In genomic region chr7:99709992-99710391, GRCm38 (mm10) we compare ENCODE assay signal across 42 mouse cellular contexts. TPM values are rescaled to one million over a fixed set of nuclear protein-coding genes. Genes with fewer than 3 reads are reported as not detected.
"Had no signal": no experiment of that assay in that cellular context is flagged by ENCODE, and none has a peak within 500 bp of the region (broad histone marks: within the 10 kb centered on the region; RNA-seq: fewer than 3 reads in every experiment).

No protein-coding gene starts in this region.

- H3K4me3 ChIP-seq: heart, embryonic 10.5 days; heart, embryonic 12.5 days; heart, embryonic 13.5 days; heart, embryonic 15.5 days; hindbrain, embryonic 10.5 days; hindbrain, embryonic 12.5 days; hindbrain, embryonic 13.5 days; hindbrain, embryonic 15.5 days; intestine, embryonic 15.5 days; kidney, embryonic 15.5 days; layer of hippocampus, adult 2 months had no signal

- H3K27ac ChIP-seq: heart, embryonic 10.5 days; heart, embryonic 13.5 days; heart, embryonic 15.5 days; hindbrain, embryonic 10.5 days; hindbrain, embryonic 12.5 days; hindbrain, embryonic 13.5 days; hindbrain, embryonic 14.5 days; hindbrain, embryonic 15.5 days; hindbrain, postnatal 0 days; intestine, embryonic 15.5 days; kidney, embryonic 15.5 days; kidney, postnatal 0 days had no signal

- H3K36me3 ChIP-seq: heart, embryonic 10.5 days; heart, embryonic 12.5 days; heart, embryonic 13.5 days; heart, embryonic 15.5 days; hindbrain, embryonic 10.5 days; hindbrain, embryonic 12.5 days; hindbrain, embryonic 13.5 days; hindbrain, embryonic 15.5 days; intestine, embryonic 15.5 days; kidney, embryonic 15.5 days had no signal

- DNase-seq: layer of hippocampus, adult 9-11 months had no signal

RNA-seq across cellular contexts. Expression of gene Slco2b1, which starts 1.1 kb away (rescaled TPM):
- polyA plus RNA-seq: inflammation-experienced regulatory T-cells, adult 6 months had no signal

RNA-seq across cellular contexts. Expression of gene Olfr520, which starts 20.1 kb away (rescaled TPM):
- total RNA-seq: heart, postnatal 25 days; heart, postnatal 4 days; hematopoietic stem cell, adult 5-6 weeks; hindbrain, postnatal 0 days; layer of hippocampus, adult 18-20 months; layer of hippocampus, adult 2 months; layer of hippocampus, postnatal 10 days; layer of hippocampus, postnatal 14 days; layer of hippocampus, postnatal 25 days; left cerebral cortex, adult 18-20 months had no signal
- polyA plus RNA-seq: heart, embryonic 11.5 days; heart, embryonic 12.5 days; heart, embryonic 13.5 days; heart, embryonic 14.5 days; heart, embryonic 15.5 days; heart, embryonic 16.5 days; heart, postnatal 0 days; hindbrain, embryonic 10.5 days; hindbrain, embryonic 11.5 days; hindbrain, embryonic 12.5 days; hindbrain, embryonic 13.5 days; hindbrain, embryonic 14.5 days; hindbrain, embryonic 15.5 days; hindbrain, embryonic 16.5 days; hindbrain, postnatal 0 days; inflammation-experienced regulatory T-cells, adult 6 months; intestine, embryonic 14.5 days; intestine, embryonic 15.5 days; intestine, embryonic 16.5 days; intestine, postnatal 0 days; kidney, adult 2 months; kidney, embryonic 14.5 days; kidney, embryonic 15.5 days; kidney, embryonic 16.5 days; kidney, postnatal 0 days; large intestine, adult 2 months had no signal

RNA-seq across cellular contexts. Expression of gene Olfr521, which starts 53.3 kb away (rescaled TPM):
- total RNA-seq: heart, postnatal 10 days; heart, postnatal 14 days; heart, postnatal 25 days; heart, postnatal 36 days; heart, postnatal 4 days; hematopoietic stem cell, adult 5-6 weeks; hindbrain, postnatal 0 days; layer of hippocampus, adult 18-20 months; layer of hippocampus, adult 2 months; layer of hippocampus, adult 8-10 months; layer of hippocampus, postnatal 10 days; layer of hippocampus, postnatal 14 days; layer of hippocampus, postnatal 25 days; layer of hippocampus, postnatal 36 days; left cerebral cortex, adult 18-20 months had no signal
- polyA plus RNA-seq: heart, embryonic 10.5 days; heart, embryonic 11.5 days; heart, embryonic 12.5 days; heart, embryonic 13.5 days; heart, embryonic 14.5 days; heart, embryonic 15.5 days; heart, embryonic 16.5 days; heart, postnatal 0 days; hindbrain, embryonic 10.5 days; hindbrain, embryonic 11.5 days; hindbrain, embryonic 12.5 days; hindbrain, embryonic 13.5 days; hindbrain, embryonic 14.5 days; hindbrain, embryonic 15.5 days; hindbrain, embryonic 16.5 days; hindbrain, postnatal 0 days; inflammation-experienced regulatory T-cells, adult 6 months; intestine, embryonic 14.5 days; intestine, embryonic 15.5 days; intestine, embryonic 16.5 days; intestine, postnatal 0 days; kidney, adult 2 months; kidney, embryonic 14.5 days; kidney, embryonic 15.5 days; kidney, embryonic 16.5 days; kidney, postnatal 0 days; large intestine, adult 2 months had no signal
